Mouse (Mus musculus): ENCODE measurements around the gene Gm49369.
A peak's percentile ranks its signal among the peaks of the same experiment; 100 is the strongest.

Gm49369 gene

DNA sequence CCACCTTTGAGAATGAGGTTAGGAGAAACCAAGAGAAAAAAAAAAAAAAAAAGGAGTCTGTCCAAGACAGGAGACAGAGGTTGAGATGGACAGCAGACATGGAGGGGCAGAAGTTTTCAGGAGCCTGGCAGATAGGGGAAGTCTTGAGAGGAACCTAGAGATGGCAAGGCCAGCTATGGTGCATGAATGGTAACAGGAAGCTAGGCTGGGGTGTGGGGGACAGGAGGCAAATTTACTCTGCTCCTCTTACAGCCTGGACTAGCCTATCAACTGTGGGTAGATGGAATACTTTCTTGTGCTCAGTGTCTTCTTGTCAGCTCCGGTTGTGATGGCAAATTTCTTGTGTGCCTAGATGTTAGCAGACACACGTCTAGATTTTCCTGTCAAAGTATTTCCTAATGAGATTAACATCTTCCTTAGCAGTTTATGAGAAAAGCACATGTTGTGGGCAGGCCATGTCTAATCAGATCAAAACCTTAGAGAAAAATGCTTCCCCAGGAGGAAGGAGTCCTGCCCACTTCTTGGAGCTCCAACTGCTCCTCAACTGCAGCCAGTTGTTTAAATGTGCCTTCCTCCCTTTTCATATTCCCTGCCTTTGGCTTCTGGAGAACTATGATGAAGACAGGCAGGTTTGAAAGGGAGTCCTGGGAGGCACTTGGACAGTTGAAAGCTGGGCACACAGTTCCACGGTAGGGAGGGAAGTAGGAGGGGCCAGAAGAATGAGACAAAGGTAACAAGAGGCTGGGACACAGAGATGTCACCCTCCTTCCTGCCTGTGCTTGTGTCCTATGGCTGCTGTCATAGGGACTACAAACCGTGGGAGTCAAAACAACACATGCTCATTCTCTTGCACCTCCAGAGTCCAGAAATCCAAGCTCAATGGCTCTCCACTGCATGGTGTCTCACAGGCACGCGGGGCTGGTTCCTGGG, 12.1 kb upstream of the Gm49369 start:
- no peak for DNase-seq (ENCODE audit: low spot score in 2 of 2)

DNA sequence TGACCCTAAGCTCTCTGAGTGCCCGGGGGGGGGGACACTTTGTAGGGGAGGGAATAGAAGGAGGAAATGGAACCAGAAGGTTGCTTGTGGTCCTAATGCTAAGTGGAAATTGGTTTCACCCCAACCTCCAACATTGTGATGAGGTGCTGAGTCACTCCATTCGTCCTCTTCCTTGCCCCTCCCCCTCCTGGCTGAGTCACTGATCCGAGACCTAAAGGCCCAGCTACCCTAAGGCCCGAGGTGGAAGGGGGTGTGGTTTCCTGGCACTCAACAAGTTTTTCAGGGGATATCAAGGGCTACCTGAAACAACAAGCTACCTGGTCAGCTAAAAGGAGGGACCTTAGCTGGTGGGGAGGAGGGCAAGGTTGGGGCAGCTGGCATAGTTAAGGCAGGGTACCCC, 10.7 kb upstream of the Gm49369 start:
- no peak for DNase-seq (ENCODE audit: low spot score in 2 of 2)

DNA sequence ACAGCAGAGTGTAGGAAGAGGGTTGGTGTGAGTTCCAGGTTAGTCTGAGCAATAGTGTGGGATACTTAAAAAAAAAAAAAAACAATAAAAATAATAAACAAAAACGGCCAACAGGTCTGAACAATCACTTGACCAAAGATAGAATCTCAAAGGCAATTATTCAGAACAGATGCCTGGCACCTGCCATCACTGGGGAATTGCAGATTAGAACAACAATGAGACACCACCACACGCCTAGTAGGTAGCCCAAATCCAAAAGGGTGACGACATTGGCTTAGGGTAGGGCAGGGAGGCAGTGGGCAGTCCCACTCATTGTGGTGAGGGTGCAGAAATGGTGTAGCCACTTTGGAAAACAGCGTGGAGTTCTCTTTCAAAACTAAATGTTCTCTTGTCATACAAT, 9.1 kb upstream of the Gm49369 start:
- no peak for DNase-seq (ENCODE audit: low spot score in 2 of 2)

DNA sequence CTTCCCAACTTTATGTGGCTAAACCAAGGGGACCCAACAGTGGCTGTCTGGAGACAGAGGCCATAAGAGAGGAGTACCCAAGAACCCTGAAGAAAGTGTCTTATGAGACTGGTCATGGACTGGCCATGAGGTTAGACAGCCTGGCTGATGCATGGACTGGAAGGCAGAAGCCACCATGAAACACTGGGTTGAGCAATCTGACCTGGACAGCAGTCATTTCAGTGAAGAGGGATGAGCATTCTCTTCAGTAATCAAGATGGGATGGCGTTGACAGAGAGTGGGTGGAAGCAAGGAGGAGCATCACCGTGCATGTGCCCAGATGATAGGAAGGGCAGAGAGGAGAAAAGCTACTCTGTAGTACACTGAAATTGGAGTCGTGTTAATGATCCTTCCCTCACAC, 8.6 kb upstream of the Gm49369 start:
- no peak for DNase-seq (ENCODE audit: low spot score in 2 of 2)

DNA sequence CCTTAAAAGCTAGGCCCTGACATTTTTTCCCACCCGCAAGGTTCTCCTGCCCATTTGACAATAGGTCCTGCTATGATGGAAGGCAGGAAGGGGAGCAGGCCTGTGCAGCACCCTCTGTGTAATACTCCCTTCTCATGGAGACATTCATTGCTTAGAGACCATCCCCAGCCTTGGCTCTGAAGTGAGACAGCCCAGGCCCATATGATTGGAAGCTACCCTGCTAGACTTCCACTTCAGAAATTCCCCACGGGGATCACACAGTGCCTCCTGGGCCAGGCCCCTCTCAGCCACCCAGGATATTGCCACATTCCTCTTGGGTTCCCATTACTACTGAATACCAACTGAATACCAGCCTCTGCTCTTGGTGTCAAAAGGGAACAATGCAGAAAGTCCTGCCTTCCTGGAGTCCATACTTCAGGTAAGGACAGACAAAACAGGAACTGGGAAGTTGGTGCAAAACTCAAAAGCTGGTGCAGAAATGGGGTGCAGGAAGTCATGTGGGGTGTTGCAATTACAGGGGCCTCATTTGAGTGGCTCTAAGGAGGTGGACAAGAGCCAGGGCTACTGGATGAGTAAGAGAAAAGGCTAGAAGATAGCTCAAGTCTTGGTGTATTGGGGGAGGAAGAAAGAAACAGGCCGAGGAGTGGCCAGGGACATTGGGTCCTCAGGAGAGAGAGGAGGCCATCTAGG, 7.6 kb upstream of the Gm49369 start:
- no peak for DNase-seq (ENCODE audit: low spot score in 2 of 2)

DNA sequence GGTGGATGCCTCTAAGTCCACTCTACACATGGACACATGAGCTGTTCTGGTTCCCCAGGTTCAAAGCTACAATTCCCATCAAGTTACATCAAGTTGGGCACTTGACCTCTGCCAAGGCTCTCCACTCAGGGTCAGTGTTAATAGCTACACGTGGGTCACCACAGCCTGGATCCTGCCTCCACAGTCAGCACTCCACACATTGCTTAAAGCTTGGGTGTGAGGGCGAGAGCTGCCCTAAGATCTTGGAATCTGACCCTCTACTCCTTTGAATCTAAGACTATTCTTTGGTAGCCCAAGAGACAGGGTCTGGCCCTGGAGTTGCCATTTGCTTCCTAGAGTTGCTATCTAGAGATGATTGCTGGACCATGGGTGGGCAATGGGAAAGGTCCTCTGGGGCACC, 6.3 kb upstream of the Gm49369 start:
- DNase-seq (ENCODE audit: low spot score in 2 of 2): no peak

DNA sequence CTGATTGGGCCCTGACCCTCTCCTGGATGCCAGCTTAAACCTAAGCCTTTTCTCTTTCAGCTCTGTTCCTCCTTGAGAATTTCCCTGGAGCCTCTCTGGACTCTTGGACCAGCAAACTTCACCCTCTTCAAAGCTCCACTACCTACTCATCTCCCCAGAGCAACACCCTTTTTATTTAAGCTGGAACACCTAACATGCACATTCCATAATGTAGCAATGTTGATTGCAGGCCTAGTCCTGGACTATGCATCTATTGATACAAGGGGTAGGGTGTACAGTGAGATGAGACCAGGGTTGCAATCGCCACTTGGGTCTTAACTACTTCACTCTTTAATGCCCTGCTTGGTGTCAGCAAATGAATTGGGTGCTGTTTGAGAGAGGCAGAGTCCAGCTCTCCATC, 5.7 kb upstream of the Gm49369 start:
- DNase-seq (ENCODE audit: low spot score in 2 of 2): no peak

DNA sequence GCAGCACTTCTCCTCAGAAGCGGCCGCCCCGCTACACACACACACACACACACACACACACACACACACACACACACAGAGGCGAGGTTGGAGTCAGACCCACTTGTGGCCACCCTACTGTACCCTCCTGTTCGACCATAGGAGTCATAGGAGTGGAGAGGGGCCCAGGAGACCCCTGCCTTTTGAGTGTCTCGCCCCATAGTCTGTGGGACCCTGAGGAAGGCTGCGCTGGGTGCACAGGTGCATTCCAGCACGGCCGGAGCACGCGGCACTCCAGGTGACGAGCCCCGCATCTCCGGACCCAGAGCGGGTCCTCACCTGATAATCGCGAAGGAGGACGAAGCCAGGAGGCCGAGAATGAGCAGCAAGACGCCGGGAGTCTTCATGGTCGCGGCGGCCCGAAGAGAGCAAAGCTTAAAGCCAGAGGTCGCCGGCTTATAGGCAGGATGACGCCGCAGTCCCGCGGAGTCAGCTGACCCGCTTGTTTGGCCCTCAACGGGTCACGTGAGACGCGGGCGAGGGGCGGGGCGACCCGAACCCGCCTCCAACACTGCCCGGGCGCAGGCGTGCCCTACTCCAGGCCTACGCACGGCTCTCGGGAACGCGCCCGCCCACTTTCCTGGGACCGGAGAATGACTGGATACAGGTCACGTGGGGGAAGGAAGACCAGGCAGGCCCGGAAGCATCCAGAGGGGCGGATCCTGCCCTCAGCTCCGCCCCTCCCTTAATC, 5.1 kb upstream of the Gm49369 start, which contains the start of gene Ctsd:
Gene Ctsd, minus strand, starts transcription at position 620 of the 730 bp plus-strand sequence.
- peak; percentile 93 to 97 for DNase-seq (ENCODE audit: low spot score in 2 of 2)

DNA sequence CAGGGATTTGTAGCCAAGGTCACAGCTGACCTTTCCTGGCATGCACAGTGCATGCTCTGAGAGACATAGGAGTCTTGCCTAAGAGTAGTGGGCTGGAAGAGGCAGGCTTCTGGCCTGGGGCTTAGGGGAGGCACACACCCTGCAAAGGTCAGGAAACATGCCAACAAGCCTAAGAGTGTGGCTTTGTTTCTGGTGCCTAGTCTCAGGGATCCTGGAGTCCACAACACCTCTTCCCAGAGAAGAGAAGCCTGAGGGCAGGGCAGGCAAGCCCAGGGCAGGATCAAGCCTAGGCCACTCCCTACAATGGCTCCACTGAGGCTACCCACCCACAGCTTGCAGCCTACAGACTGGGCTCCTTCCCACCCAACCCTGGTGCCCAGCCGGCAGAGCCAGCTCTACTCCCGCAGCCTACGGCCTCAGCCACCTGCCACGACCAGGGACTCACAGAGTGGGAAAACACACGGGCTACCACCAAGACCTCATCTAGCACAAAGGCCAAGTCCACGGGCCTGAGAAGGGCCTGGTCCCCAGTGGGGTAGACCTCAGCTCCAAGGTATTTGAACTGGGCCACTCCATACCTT, 4.2 kb upstream of the Gm49369 start:
- DNase-seq (ENCODE audit: low spot score in 2 of 2): no peak

DNA sequence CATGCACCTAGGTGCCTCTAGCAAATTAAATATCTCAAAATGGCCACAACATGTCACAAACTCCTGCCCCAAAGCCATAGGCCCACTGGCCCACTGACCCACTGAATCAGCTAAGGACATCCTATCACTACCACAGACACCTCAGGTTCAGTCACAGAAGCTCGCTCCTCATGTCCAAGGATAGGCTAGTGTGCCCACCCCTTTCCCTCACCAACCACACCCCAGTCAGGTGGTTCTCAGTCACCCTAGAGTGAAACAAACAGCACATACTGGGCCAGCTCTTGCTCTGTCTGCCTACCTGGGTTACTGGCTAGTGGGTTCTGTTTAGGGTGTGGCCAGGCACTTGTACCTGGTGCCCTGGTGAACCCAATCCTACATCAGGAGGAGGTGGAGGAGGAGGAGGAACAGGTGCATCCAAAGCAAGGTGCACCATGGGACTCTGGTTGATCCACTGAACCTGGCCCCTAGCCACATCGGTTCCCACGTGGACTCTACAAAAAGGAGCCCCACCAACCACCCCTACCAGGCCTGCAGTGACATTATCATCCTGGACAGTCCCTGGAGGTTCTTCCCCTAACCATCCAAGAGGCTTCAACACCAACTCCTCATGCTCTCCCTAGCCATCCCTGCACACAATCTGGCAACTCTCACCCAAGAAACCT, 3.4 kb upstream of the Gm49369 start:
- no peak for DNase-seq (ENCODE audit: low spot score in 2 of 2)

DNA sequence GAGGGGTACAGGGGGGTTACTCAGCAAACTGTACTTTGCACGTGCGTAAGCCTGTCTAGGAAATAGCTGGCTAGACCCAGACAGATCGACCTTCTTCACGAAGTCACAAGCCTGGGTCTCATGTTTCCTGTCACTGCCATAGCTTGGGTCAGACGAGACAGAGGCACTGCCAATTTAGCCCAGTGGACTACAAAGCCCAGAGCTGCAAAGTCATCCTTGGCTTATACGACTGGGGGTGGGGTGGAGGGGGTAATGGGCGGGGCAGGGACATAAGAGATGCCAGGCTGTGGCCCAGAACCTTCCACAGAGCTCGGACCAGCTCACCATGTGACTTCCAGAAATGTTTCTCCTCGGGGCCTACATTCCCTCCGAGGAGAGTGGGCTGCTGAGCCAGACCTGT, 1.8 kb upstream of the Gm49369 start:
- DNase-seq (ENCODE audit: low spot score in 2 of 2): no peak

DNA sequence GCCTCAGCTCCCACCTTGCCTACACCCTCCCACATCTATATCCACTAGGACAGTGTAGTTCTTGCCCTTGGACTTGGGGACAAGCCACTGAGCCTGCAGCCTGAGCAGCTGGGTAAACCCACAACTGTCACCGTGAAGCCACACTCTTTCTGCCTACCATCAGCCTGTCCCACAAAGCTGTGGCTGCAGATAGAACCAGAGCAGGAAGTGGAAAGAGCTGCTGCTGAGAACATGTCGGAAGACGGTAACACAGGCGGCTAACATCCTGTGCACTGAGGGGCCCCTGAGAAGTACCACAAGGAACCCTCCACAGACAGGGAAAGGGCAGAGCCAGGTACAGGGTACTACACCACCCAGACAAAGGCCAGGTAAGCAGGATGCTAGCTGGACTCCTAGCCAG, 1.3 kb downstream of the Gm49369 start:
- DNase-seq (ENCODE audit: low spot score in 2 of 2): no peak

DNA sequence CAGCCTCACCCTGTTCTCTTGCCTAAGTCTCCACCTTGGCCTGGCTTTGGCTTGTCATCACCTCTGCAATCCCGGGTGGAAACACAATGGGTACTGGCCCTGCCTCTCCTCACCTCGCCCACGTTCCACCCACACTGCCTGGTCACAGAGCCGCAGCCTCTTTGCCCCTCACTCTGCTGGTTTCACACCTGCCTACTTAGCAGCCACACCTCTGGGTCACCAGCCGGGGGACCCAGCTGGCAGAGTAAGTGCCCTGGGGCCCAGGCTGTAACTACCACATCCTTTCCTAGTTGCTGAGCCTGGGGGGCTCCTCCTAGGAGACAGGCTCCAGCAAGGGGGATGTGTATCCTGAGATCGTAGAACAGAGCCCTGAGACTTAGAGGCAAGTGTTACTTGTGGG, 3.3 kb downstream of the Gm49369 start:
- DNase-seq (ENCODE audit: low spot score in 2 of 2): no peak

DNA sequence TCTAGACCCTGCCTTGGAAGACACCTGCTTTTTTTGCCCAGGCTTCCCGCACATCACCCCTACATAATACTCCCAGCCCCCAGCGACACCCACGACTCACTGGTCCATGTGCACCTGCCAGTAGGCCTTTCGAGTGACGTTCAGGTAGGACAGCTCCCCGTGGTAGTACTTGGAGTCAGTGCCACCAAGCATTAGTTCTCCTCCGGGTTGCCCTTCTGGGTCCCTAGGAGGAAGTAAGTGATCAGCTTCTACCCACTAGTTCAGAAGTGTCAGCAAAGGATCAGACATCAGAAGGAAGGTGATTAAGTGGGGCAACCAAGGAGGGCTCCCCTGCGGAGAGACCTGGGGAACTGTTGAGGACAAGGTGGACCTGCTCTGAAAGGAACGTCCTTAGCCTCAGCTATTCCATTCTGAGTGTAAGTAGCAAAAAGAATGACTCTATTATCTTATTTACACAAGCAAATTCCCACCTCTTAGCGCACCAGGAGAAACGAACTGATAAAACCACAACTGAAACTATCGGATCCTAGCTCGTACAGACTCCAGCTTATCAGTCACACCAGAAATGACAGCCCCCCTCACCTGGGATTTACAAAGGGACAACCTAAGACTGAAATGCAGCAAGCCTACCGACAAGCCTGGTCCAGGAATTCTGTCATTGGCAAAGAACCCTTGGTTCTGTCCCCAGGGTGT, 5.1 kb downstream of the Gm49369 start:
- no peak for DNase-seq (ENCODE audit: low spot score in 2 of 2)

DNA sequence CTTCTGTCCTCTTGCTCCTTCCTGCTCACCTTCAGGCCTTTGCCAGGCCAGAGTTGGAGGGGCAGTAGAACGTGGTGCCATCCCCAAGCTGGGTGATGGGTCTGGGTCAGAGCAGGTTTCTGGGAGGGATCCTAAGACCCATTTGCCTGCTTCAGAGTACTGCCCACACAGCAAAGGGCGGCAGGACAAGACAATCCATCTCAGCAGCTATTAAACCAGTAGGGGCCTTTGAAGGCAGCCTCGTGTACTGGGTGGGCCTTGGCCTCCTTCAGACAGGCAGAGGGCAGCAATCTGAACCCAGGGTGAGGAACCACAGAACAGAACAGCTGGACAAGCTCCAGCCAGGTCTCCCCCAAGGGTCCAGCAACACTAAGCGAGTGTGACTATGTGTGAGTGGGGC, 6.4 kb downstream of the Gm49369 start:
- no peak for DNase-seq (ENCODE audit: low spot score in 2 of 2)

DNA sequence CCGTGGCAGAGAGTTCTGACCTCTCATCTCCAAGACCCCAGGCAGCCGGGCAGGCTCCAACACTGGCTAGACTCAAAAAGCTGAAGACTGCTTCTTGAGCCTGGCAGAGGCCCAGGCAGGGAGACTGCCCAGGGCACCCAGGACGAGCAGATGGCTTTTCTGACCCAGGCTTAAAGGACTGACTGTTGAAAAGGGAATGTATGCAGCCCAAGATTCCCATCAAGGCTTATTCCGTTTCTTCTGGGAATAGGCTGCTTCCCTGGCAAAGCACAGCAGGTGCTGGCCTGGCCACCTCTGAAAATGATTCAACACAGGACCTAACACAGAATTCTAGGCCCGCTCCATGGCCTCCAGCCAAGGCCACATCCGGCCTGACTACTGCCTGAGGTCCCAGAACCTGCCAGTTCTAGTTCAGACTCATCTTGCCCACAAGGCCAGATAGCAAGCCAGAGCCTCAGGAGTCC, 7.2 kb downstream of the Gm49369 start:
- DNase-seq (ENCODE audit: low spot score in 2 of 2): no peak

DNA sequence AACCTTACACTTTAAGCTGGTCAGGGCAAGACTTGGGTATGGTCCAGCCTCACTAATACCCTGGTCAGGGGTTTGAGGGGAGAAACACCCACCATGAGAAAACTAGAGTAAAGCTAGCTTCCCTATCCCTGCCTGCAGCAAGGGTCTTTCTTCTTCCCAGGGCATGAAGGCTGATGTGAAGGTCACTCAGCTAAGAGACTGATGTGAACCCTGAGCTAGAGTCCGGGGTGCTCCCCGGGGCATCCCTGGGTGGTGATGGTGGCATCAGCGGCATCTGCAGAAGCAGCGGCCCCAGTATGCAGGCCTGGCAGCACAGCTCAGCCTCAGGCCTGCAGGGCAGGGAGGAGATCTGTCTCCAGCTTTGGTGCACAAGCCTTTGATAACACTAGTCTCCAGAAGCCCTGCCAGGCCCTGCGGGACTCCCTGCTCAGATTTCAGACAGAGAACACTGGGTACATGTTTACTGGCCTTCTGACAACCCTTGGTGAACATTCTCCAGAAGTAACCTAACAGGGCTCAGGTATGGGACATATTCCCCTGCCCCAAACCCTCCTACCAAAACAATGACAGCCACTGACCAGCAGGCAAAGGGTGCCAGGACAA, 8.0 kb downstream of the Gm49369 start:
- no peak for DNase-seq (ENCODE audit: low spot score in 2 of 2)

DNA sequence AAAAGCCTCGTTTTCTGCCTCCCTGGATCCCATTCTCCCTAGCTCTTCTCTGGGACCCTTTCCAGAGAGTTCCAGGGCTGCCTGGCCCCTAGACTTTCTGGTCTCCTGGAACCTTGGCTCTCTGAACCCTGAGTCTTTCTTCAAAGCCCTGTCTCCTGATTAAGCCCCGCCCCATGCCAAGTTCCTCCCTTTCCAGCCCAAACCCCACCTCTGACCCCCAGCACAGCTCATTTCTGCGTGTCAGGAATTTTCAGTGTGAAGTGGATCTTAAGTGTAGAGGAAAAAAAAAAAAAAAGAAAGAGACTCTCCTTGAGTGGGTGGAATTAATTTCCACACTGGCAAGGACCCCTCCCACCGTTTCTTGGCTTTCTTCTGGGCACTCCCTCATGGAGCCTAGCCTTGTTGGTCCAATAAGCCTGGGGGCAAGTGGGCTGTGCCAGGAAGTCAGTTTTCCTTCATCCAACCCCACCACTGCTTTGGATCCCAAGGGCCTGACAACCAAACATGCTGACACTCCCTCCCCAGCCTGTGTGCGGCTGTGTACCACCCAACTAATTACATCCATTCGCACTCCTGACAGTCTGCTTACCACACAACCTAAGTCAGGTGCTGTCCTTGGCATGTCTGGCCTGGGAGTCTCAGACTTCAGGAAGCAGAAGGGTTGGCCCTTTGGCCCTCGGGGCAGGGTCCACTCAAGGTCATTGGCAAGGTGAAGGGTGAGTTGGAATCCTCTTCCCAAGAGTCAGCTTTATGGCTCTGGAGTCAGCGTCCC, 8.6 kb downstream of the Gm49369 start, which contains the start of gene Ifitm10:
Gene Ifitm10, minus strand, starts transcription at position 113 of the 772 bp plus-strand sequence.
- no peak for DNase-seq (ENCODE audit: low spot score in 2 of 2)

DNA sequence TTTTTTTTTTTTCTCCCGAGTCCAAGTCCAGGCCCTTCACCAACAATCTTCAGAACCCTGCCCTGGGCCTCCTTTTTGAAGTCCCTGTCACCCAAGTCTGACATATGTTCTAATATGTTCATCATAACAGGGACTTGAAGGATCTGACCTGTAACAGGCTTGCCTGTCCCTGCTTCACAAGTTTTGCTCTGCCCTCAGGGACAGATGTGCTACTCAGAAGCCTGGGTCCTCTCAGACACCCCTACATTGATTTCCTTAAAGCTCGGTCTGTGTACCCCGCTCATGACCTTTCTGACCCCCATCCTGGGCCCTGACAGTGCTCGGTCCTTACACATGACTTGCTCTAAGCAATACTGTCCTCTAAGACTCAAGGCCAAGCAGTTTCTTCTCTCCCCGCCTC, 9.4 kb downstream of the Gm49369 start:
- no peak for DNase-seq (ENCODE audit: low spot score in 2 of 2)

Data from left cerebral cortex, adult 9 months (tissue).